Comparison of ENCODE assay signal across 8 mouse cellular contexts in genomic region chr2:36214425-36214824, GRCm38 (mm10). TPM values are rescaled to one million over a fixed set of nuclear protein-coding genes. Genes with fewer than 3 reads are reported as not detected.
A peak's percentile ranks its signal among the peaks of the same experiment; 100 is the strongest.
DNase-seq lines count a peak whose midpoint lies in the region; ATAC-seq and TF ChIP-seq lines count a peak whose summit lies in the region.

No protein-coding gene starts in this region.

- 0 out of 2 replicates have a peak overlapping the region, but pooled peaks have one; percentile 13 for H3K4me3 ChIP-seq in intestine, embryonic 14.5 days (ENCODE audit: low read depth, low read length)
- H3K4me3 ChIP-seq in intestine, embryonic 15.5 days (replicated peaks), result no peak overlapping the region
- no peak overlapping the region for H3K4me3 ChIP-seq in embryonic fibroblast, embryonic 13.5 days (ENCODE audit: insufficient read depth, low read length)

- H3K36me3 ChIP-seq in intestine, embryonic 14.5 days (ENCODE audit: control insufficient read depth, insufficient read depth, low read length), result no peaks in the 10 kb centered on the region
- H3K36me3 ChIP-seq in intestine, embryonic 15.5 days, result no peaks in the 10 kb centered on the region

- H3K27me3 ChIP-seq in intestine, embryonic 14.5 days (replicated peaks; ENCODE audit: control insufficient read depth, insufficient read depth, low read length), result peaks cover 26% of the 10 kb centered on the region
- peaks cover 25% of the 10 kb centered on the region for H3K27me3 ChIP-seq in intestine, embryonic 15.5 days (replicated peaks)
- H3K27me3 ChIP-seq in Patski, result no peaks in the 10 kb centered on the region

- in situ Hi-C loops in Patski (cut with MboI; ENCODE audit: low pct_unique_long_range_greater_than_20kb), result loop anchor here (5.0 to 10.0 kb wide), 2 partner anchors 60 to 207 kb away; no protein-coding TSS in a partner anchor

- POLR2A ChIA-PET in Patski (lab: Charles Lee), result interaction anchor here (1.1 kb wide), 1 partner anchor 62 kb away, joined by 6 read pairs; no protein-coding TSS in a partner anchor

- no peak for DNase-seq in intestine, embryonic 14.5 days (ENCODE audit: low spot score)
- DNase-seq in Patski (ENCODE audit: low read depth, low spot score), result no peak
- DNase-seq in lung, postnatal 10 days, result peak; percentile 77
- no peak for DNase-seq in cerebellum, adult 11-12 months
- no peak for DNase-seq in spleen, postnatal 36 days (ENCODE audit: low spot score in 2 of 2)
- no peak for DNase-seq in urinary bladder, postnatal 4 days (ENCODE audit: low spot score in 2 of 2)

- no peak overlapping the region for H3K9ac ChIP-seq in intestine, embryonic 14.5 days (ENCODE audit: low read length)
- H3K9ac ChIP-seq in intestine, embryonic 15.5 days, result no peak overlapping the region

- H3K27ac ChIP-seq in intestine, embryonic 14.5 days (ENCODE audit: low read depth), result no peak overlapping the region
- H3K27ac ChIP-seq in intestine, embryonic 15.5 days, result no peak overlapping the region
- no peak overlapping the region for H3K27ac ChIP-seq in embryonic fibroblast, embryonic 13.5 days (ENCODE audit: insufficient read depth, low read length)

- CTCF ChIA-PET in Patski (lab: Charles Lee), result interaction anchor here (0.7 to 3.9 kb wide), 24 partner anchors 8 to 231 kb away, joined by 3 to 42 read pairs (median 3); no protein-coding TSS in a partner anchor

- H3K9me3 ChIP-seq in intestine, embryonic 14.5 days (ENCODE audit: control insufficient read depth, low read length), result no peaks in the 10 kb centered on the region
- no peaks in the 10 kb centered on the region for H3K9me3 ChIP-seq in intestine, embryonic 15.5 days

- H3K4me2 ChIP-seq in intestine, embryonic 14.5 days (ENCODE audit: low read length), result peak overlapping the region; percentile 41
- no peak overlapping the region for H3K4me2 ChIP-seq in intestine, embryonic 15.5 days (replicated peaks)

- no peak for TF ChIP-seq POLR2A in embryonic fibroblast, embryonic 13.5 days (IDR thresholded peaks at IDR 0.05; ENCODE audit: low read depth, low read length)

- H3K4me1 ChIP-seq in intestine, embryonic 14.5 days (replicated peaks; ENCODE audit: control insufficient read depth, insufficient read depth, low read length), result peaks cover 20% of the 10 kb centered on the region
- peaks cover 14% of the 10 kb centered on the region; the same call in 1 of the 2 replicates for H3K4me1 ChIP-seq in intestine, embryonic 15.5 days (replicated peaks)
- peaks cover 4% of the 10 kb centered on the region; the same call in 1 of the 2 replicates for H3K4me1 ChIP-seq in embryonic fibroblast, embryonic 13.5 days (ENCODE audit: control insufficient read depth, insufficient read depth, low read length)

- no peak for ATAC-seq in intestine, embryonic 14.5 days (replicated peaks; ENCODE audit: low FRiP score, low TSS enrichment, low read depth)
- ATAC-seq in intestine, embryonic 15.5 days, result no peak
- ATAC-seq in Patski, result no peak

- 66% methylated on average over 5 of the region's 5 CpGs for WGBS in intestine, embryonic 14.5 days
- 62% methylated on average over 5 of the region's 5 CpGs for WGBS in intestine, embryonic 15.5 days

- TF ChIP-seq CTCF in Patski (IDR thresholded peaks at IDR 0.05), result peak; percentile 74
- TF ChIP-seq CTCF in embryonic fibroblast, embryonic 13.5 days (IDR thresholded peaks at IDR 0.05; ENCODE audit: borderline replicate concordance, insufficient read depth, low read length), result peak; percentile 72; the same call in 1 of the 2 replicates

RNA-seq across cellular contexts. Expression of gene Ptgs1, which starts 15.8 kb away (rescaled TPM):
- 25.1 and 26.1 TPM in 2 replicates for polyA plus RNA-seq in intestine, embryonic 14.5 days (2014; fragmentation: Nextera tagmentation; extraction: Ambion mirVana)
- polyA plus RNA-seq in intestine, embryonic 15.5 days (2015; fragmentation: Nextera tagmentation; extraction: Ambion mirVana), result 24.7 and 26.0 TPM in 2 replicates
- polyA plus RNA-seq in Patski (2021), result 40.4 TPM
- polyA plus RNA-seq in embryonic fibroblast, embryonic 13.5 days (2011; ENCODE audit: insufficient read length, low read depth, missing spikeins), result 22.5 and 33.7 TPM in 2 replicates
